Mouse (Mus musculus): ENCODE measurements around the gene Cacna2d1.

The Cacna2d1 gene

GRCm38 (mm10) chr5:15934376-15935233 lies at the start of gene Cacna2d1:
Cacna2d1 (plus strand) TSS chr5:15934691.
- DNase-seq (ENCODE audit: low spot score in 2 of 2): peak; percentile 36 to 61

DNA sequence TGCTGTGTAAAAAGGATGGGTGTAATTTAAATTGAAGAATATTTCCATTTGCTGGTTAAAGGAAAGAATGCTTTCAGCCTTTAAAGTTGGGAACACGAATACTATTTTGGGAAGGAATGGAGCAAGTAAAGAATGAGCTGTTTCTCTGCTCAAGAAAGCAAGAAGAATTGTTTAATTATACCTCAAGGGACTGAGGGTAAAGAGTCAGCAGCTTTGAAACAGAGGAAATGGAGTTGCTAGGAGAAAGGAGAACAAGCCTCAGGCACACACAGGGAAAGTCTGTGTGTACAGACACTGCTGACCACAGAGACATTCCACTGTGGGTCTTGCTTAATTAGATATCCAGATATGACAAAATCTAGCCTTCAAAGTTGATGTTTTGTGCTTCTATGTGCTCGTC lies 39.4 kb upstream of the Cacna2d1 start:
- DNase-seq (ENCODE audit: low spot score in 2 of 2): no peak

DNA sequence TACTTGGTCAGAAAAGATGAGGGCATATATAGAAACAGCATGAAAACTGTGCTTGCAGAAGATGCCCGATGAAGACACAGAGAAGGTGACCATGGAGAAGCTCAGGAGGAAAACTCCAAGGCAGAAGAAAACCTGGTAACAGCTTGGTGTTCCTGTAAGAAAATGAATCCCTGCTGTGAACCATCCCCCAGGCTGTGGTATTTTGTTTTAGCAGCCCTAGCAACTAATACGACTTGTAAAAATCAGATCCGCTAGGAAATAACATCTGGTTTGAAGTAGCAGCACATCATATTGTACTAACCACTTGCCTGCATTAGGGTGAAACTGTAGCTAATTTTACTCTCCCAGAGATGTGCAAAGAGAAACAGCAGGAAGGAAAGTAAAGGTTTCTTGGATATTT lies 37.8 kb upstream of the Cacna2d1 start:
- no peak for DNase-seq (ENCODE audit: low spot score in 2 of 2)

- no peak for DNase-seq (ENCODE audit: low spot score in 2 of 2)
These were observed 28.0 kb upstream of the Cacna2d1 start for GRCm38 (mm10) chr5:15906446-15906845.

GRCm38 (mm10) chr5:15914931-15915330 lies 19.6 kb upstream of the Cacna2d1 start:
- no peak for DNase-seq (ENCODE audit: low spot score in 2 of 2)

DNA sequence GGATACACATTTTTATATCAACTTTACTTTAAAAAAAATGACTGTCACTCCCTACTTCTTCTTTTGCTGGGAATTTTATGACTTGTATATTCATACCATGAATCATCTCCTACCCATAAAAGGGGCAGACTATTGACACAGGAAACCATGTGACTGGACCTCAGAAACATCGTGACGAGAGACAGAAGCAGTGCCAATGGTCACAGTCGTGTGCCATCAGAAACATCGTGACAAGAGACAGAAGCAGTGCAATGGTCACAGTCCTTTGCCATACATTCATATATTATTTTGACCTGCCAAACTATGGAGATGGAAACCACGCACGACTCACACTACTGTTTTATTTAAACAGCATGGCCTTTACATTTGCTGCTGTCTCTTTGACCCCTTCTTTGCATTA lies 6.0 kb upstream of the Cacna2d1 start:
- no peak for DNase-seq (ENCODE audit: low spot score in 2 of 2)

- no peak for DNase-seq (ENCODE audit: low spot score in 2 of 2)
These were observed 1.5 kb upstream of the Cacna2d1 start for GRCm38 (mm10) chr5:15933017-15933416.

DNA sequence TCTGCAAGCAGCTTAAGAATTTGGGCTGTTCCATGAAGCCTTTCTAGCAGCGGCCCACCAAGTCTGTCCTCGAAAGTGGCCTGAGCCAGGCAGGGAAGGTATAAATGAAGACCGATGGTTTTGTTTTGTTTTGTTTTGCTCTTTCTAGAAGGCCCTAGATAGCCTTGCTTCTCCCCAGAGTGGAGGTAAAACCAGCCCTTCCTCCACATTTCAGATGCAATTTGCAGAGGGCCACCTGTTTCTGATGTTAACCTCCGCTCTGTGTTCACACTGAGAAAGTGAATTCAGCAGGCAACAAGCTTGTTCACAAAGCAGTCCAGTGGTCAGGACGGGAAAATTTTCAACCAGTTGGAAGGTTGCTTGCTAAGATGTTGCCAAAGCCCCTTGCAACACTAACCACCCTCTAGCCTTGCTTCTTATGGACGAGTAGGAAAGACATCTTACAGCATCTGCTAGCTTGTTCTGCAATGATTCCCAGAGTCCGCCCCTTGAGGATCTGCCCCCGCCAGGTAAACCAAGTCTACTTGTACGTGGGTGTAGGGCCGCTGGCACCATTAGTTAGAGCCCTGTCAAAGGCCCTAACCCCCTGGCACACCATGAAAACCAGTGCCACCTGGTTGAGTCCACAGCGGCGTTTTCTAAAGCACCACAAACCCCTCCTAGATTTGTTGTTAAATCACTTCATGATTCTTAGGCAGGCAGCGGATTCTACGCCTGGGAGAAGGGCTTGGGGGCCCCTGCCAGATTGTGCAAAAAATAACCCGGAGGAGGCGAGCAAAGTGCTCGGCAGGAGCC lies 713 bp upstream of the Cacna2d1 start:
- DNase-seq (ENCODE audit: low spot score in 2 of 2): peak in 1 of 2 experiments; percentile 39

- no peak for DNase-seq (ENCODE audit: low spot score in 2 of 2)
These were observed 790 bp downstream of the Cacna2d1 start for GRCm38 (mm10) chr5:15935234-15935728.

DNA sequence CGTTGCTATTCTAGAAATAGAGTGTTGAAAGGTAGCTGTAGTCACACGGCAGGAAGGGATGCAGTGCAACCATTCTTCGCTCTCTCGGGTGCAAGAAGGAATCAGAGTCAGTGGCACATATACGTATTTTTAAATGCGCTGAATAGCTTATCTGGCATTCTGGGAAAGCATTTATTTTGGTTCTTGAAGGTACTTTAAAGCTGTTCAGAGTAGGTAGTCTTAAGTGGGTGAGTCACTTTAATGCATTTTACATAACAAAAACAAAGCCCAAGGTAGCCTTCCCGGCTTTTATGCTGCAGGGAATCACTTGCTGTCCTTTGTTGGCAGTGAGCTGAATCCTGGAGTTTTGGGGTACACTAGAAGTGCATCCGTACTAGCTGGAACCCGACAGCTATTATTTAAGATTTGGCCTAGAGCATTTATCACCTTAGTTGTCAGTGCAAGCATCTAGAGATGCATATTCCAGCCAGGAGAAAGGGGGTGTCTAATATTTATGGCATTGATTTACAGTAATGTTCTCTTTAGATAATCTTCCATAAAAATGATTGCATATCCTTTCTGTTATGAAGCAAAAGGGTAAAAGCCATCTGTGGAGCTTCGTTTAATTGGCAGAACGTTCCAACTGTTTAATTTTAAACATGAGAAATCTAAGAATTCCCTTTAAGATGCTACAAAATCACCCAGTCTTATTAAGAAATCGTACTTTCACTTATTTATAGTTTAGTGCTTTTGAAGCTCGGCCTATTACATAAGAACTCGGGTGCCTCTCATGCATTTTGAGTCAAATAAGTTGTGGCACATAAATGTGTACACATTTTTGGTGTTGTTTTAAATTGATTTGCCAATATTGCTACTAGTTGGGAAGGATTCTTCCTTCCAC lies 1.6 kb downstream of the Cacna2d1 start:
- no peak for DNase-seq (ENCODE audit: low spot score in 2 of 2)

DNA sequence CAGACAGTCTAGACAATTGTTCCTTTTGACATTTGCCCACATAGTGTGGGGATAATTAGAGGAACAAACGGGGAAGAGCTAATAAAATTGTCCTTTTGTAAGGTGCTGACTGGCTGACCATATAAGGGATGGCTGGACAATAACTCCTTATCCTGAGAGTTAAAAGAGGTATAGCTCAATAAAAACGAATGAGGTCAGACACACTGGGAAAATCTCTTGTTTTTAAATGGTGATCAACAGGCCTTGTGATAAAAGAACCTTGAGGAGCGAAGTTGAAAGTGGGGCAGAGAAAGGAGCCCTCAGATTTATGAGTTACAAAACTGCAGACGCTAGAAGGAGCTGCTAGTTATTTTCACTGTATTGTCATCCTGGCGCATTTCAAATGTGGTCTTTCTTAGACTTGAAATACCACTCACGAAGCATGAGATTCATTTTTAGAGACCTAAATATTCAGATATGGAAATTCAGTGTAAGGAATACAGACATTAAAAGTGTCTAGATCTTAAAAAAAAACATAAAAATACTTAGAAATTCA lies 6.8 kb downstream of the Cacna2d1 start:
- no peak for DNase-seq (ENCODE audit: low spot score in 2 of 2)

DNA sequence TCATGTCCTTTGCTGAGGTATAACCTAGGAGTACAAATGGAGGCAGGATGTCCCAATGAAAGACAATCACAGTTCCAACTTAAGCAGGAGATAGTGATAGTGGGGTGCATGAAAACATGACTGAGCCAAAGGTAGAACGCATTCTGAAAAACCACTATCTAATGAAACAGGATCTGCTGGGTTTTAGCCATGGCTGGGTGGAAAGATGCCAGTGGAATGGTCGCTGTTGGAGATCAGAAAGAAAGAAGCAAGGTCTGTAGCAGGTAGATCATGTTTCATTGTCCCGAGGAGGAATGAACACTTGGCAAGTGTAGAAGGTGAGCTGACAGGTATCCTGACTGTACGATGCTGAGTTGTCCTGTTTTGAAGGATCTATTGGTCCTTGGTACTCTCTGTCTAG lies 7.6 kb downstream of the Cacna2d1 start:
- DNase-seq (ENCODE audit: low spot score in 2 of 2): no peak

GRCm38 (mm10) chr5:15948290-15949037 lies 14.0 kb downstream of the Cacna2d1 start:
- DNase-seq (ENCODE audit: low spot score in 2 of 2): no peak

DNA sequence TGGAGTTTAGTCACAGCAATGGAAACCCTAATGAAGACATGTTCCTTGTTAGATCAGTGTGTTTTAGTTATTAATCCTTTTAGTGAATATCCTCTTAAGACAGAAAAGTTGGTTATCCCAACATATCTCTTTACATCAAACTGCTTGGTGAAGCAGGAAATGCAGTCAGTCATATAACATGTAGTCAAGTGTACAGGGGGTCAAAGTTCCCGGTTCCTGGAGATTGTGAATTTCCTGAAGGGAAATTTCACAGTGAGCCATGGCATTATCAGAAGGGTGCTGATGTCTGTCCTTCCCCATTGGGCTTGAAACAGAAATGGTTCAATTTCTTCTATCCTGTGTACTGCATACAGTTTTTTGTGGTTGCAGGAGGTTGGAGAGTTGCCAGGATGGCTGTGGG lies 25.3 kb downstream of the Cacna2d1 start:
- DNase-seq (ENCODE audit: low spot score in 2 of 2): no peak

GRCm38 (mm10) chr5:15961866-15962265 lies 27.4 kb downstream of the Cacna2d1 start:
- no peak for DNase-seq (ENCODE audit: low spot score in 2 of 2)

DNA sequence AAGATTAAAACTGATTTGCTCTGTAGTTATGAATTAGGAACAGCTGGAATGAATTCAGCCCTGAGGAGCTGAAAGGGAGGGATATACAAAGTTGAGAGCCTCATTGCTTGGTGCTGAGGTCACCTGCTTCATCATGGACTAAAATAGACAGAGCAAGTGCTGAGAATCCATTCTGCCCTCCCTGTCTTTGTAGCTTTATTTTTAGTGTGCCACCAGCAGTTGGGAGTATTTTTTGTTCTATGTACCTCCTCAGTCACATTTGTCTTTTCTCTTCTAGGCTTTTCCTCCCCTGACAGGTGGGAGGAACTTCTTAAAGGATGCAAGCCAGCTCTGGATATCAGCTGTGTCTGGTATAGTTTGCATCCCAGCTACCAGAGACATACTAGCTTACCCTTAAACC lies 32.4 kb downstream of the Cacna2d1 start:
- no peak for DNase-seq (ENCODE audit: low spot score in 2 of 2)

DNA sequence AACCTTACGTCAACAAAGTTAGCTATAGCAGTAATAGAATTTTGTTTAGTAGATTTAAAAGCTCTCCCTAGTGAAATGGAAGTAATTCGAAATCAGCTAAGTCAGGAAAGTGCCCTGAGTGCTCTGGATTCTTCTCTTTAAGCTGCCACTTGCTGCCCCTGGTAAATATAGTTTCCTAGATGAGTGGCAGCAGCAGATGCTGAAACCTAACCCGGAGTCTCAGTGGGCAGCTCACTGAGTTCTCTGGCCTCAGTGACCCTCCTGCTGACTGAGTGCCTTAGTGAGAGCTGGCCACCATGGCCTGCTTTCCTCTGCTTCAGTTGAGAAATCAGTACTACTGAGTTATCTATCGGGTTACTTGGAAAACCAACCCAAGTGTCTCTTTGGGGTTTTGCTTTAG lies 37.3 kb downstream of the Cacna2d1 start:
- DNase-seq (ENCODE audit: low spot score in 2 of 2): no peak

- DNase-seq (ENCODE audit: low spot score in 2 of 2): no peak
These were observed 37.9 kb downstream of the Cacna2d1 start for GRCm38 (mm10) chr5:15972351-15972750.

DNA sequence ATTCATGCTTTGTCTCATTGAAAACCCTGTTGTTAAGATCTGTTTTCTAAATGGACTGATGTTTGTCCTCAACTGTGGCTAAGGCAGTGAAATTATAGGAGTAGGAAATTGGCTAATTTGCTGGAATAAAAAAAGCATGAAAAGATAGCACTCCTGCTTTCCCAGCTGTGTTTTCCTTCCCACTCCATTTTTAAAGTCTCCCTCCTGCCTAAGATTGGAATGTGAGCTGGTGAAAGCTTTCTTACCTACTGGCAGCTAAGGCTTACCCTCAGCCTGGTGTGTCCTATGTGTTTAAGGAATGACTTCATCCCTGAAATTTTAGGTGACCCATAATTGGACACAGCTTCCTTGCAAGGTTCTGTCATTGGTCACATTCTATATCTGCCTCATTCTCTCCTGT lies 40.2 kb downstream of the Cacna2d1 start:
- no peak for DNase-seq (ENCODE audit: low spot score in 2 of 2)

- no peak for DNase-seq (ENCODE audit: low spot score in 2 of 2)
These were observed 44.7 kb downstream of the Cacna2d1 start for GRCm38 (mm10) chr5:15979225-15979624.

DNA sequence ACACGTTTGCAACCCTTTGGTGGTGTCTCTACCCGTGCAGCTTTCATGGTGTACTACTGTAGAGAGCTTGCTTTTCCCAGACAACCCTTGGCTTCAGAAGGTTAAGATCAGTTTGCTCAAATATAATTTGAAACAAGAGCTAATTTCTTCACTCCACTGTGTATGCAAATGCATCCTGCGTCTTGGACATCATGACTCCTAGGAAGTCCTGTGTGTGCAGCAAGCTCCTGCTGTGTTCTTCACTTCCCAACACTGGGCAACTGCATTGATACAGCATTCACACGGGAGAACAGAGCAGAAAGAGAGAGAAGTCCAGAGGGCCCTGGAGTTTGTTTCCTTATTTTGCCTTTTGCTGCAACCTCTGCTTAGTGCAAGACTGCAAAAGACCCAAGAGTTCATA lies 48.1 kb downstream of the Cacna2d1 start:
- no peak for DNase-seq (ENCODE audit: low spot score in 2 of 2)
